Mouse (Mus musculus) lung, adult 2 months (tissue): ENCODE results near the gene Nrg4.

Experiments
- CTCF ChIP-seq: fragments of 200-500 bp; IDR thresholded peaks from 2 replicates; pipeline ENCODE4 v1.5.1; 2011; ENCODE audit warnings: mild to moderate bottlenecking, low read length, control low read depth; ENCODE audit not compliant: insufficient read depth
- POLR2A ChIP-seq: fragments of 200-500 bp; IDR thresholded peaks from 2 replicates; pipeline ENCODE4 v1.6.1; 2011; ENCODE audit warnings: low read depth, mild to moderate bottlenecking, control low read depth, low read length, borderline replicate concordance; ENCODE audit errors: extremely low read depth

DNA sequence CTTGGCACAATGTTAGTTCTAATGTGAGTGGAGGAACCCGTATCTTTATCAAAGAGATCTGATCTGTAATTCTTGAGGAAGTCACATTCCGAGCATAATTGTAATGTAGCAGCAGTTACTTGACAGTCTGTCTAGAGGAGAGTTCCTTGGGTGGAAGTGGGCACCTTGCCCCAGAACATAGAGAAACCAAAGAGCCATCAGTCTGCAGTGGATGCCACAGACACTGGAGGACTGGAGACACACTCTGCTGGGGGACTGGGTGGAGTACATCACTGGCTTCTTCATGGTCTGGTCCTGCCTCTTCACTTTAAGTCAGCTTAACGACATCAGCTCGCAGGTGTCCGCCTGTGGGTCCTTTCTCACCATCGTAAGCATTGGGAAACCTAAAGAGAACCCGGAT, 17.5 kb upstream of the Nrg4 start:
- TF ChIP-seq POLR2A, result no peak
- no peak for TF ChIP-seq CTCF
